Mouse (Mus musculus) right cerebral cortex, postnatal 14 days (tissue): ENCODE data around the gene Xylt1.

Experiments used
- DNase-seq: peaks from one replicate; pipeline ENCODE4 v3.0.0; 2022

Xylt1 gene

GRCm38 (mm10) chr7:117436892-117437291, 56.1 kb downstream of the Xylt1 start:
- DNase-seq, result peak; percentile 24

- DNase-seq, result peak; percentile 36
Measured at GRCm38 (mm10) chr7:117440994-117441393, 60.2 kb downstream of the Xylt1 start.

GRCm38 (mm10) chr7:117442639-117443038, 61.9 kb downstream of the Xylt1 start:
- no peak for DNase-seq

GRCm38 (mm10) chr7:117443215-117443614, 62.4 kb downstream of the Xylt1 start:
- DNase-seq, result no peak

GRCm38 (mm10) chr7:117445471-117445870, 64.7 kb downstream of the Xylt1 start:
- DNase-seq, result no peak

GRCm38 (mm10) chr7:117449605-117450004, 68.8 kb downstream of the Xylt1 start:
- DNase-seq, result no peak

GRCm38 (mm10) chr7:117451212-117451611, 70.4 kb downstream of the Xylt1 start:
- DNase-seq, result no peak

GRCm38 (mm10) chr7:117452269-117452668, 71.5 kb downstream of the Xylt1 start:
- no peak for DNase-seq

- DNase-seq, result no peak
Measured at GRCm38 (mm10) chr7:117454789-117455548, 74.2 kb downstream of the Xylt1 start.

GRCm38 (mm10) chr7:117462196-117462935, 81.6 kb downstream of the Xylt1 start:
- DNase-seq, result peak; percentile 40

- no peak for DNase-seq
Measured at GRCm38 (mm10) chr7:117464956-117465355, 84.2 kb downstream of the Xylt1 start.

GRCm38 (mm10) chr7:117466006-117466780, 85.4 kb downstream of the Xylt1 start:
- no peak for DNase-seq

- DNase-seq, result no peak
Measured at GRCm38 (mm10) chr7:117470243-117470802, 89.5 kb downstream of the Xylt1 start.

GRCm38 (mm10) chr7:117472055-117472780, 91.4 kb downstream of the Xylt1 start:
- DNase-seq, result no peak

GRCm38 (mm10) chr7:117472781-117473743, 92.3 kb downstream of the Xylt1 start:
- peak; percentile 20 for DNase-seq

- no peak for DNase-seq
Measured at GRCm38 (mm10) chr7:117474302-117474701, 93.5 kb downstream of the Xylt1 start.

GRCm38 (mm10) chr7:117475106-117475505, 94.3 kb downstream of the Xylt1 start:
- no peak for DNase-seq

- DNase-seq, result no peak
Measured at GRCm38 (mm10) chr7:117478937-117479336, 98.2 kb downstream of the Xylt1 start.

- DNase-seq, result no peak
Measured at GRCm38 (mm10) chr7:117480831-117481230, 100.1 kb downstream of the Xylt1 start.

GRCm38 (mm10) chr7:117481404-117481803, 100.6 kb downstream of the Xylt1 start:
- no peak for DNase-seq

- no peak for DNase-seq
Measured at GRCm38 (mm10) chr7:117482701-117483100, 101.9 kb downstream of the Xylt1 start.
